Mouse (Mus musculus) liver, embryonic 14.5 days (tissue): ENCODE data around the gene Pex14. TPM values are rescaled to one million over a fixed set of nuclear protein-coding genes. Genes with fewer than 3 reads are reported as not detected.

Experiments
- ATAC-seq: fragments of 200-750 bp; cut with Nextera tagmentation; 2 replicates; pipeline ENCODE4 v1.8.0; 2017; ENCODE audit warnings: moderate number of reproducible peaks, mild to moderate bottlenecking, moderate library complexity; ENCODE audit not compliant: insufficient read depth
- DNase-seq, 3 experiments: peaks; one replicate each; pipeline ENCODE4 v3.0.0-alpha.2; 2012 to 2013; ENCODE audit warnings: low read depth in 3 of 3, low spot score in 3 of 3
- H3K27ac ChIP-seq: fragments of 300-500 bp; sonication (generic); 2 replicates; pipeline ENCODE4 v1.5.1; 2014; ENCODE audit warnings: moderate library complexity, mild to moderate bottlenecking, control low read depth, inconsistent platforms
- H3K27me3 ChIP-seq: fragments of 300-500 bp; sonication (generic); 2 replicates; pipeline ENCODE4 v1.6.1; 2014; ENCODE audit warnings: mild to moderate bottlenecking, low read length, moderate library complexity; ENCODE audit not compliant: control insufficient read depth, insufficient read depth
- H3K36me3 ChIP-seq: fragments of 300-500 bp; sonication (generic); replicated peaks from 2 replicates; pipeline ENCODE4 v1.6.1; 2014; ENCODE audit warnings: low read depth; ENCODE audit not compliant: control insufficient read depth, insufficient read depth
- H3K4me1 ChIP-seq, 2 experiments: fragments of 200-500 bp in 1 of 2; fragments of 300-500 bp in 1 of 2; sonication (generic) in 1 of 2; replicated peaks; 2 replicates each; pipeline ENCODE4 v1.6.1; 2012 to 2014; ENCODE audit warnings: antibody characterized with exemption in 1 of 2, inconsistent platforms in 1 of 2, low read length in 1 of 2; ENCODE audit not compliant: control insufficient read depth in 2 of 2, insufficient read depth in 2 of 2
- H3K4me2 ChIP-seq: fragments of 300-500 bp; sonication (generic); 2 replicates; pipeline ENCODE4 v1.6.1; 2014; ENCODE audit warnings: low read depth, mild to moderate bottlenecking, control low read depth, moderate library complexity
- H3K4me3 ChIP-seq, 2 experiments: fragments of 200-500 bp in 1 of 2; fragments of 300-500 bp in 1 of 2; sonication (generic) in 1 of 2; 2 replicates each; pipeline ENCODE4 v1.5.1; 2012 to 2014; ENCODE audit warnings: low read depth in 2 of 2, low read length in 2 of 2, mild to moderate bottlenecking in 2 of 2, control low read depth in 1 of 2, inconsistent platforms in 1 of 2, moderate library complexity in 1 of 2; ENCODE audit not compliant: insufficient read depth in 1 of 2
- H3K9ac ChIP-seq: fragments of 300-500 bp; sonication (generic); replicated peaks from 2 replicates; pipeline ENCODE4 v1.6.1; 2014; ENCODE audit warnings: mild to moderate bottlenecking, control low read depth, moderate library complexity
- H3K9me3 ChIP-seq: fragments of 300-500 bp; sonication (generic); 2 replicates; pipeline ENCODE4 v1.6.1; 2016; ENCODE audit warnings: low read length, mixed read lengths; ENCODE audit not compliant: control insufficient read depth
- CTCF ChIP-seq: IDR thresholded peaks from 2 replicates; pipeline ENCODE4 v1.5.1; 2016; ENCODE audit warnings: antibody characterized with exemption, low read depth, control low read depth
- EP300 ChIP-seq: IDR thresholded peaks from 2 replicates; pipeline ENCODE4 v1.6.1; 2016; ENCODE audit warnings: antibody characterized with exemption, low read depth
- WGBS: fragments of 180-500 bp; shearing (Covaris S2); extraction: QIAGEN DNeasy Blood & Tissue Kit; methylation state at CpG from one replicate; pipeline ENCODE4 v1.1.7; 2014; ENCODE audit not compliant: insufficient replicate concordance; 5-methylcytosine and 5-hydroxymethylcytosine counted together
- polyA plus RNA-seq, 2 experiments: library from polyadenylated mRNA; depleted of rRNA in 1 of 2; stranded (reverse) in 1 of 2; unstranded in 1 of 2; fragments of >200 nt; fragmentation: Nextera tagmentation in 1 of 2; extraction: Ambion mirVana in 1 of 2; gene quantifications; 2 replicates each; pipeline versions ENCODE4 v1.2.1 to v1.2.3; 2012 to 2014

Pex14 gene
- polyA plus RNA-seq, 2 experiments = 11.4 to 14.9 TPM

DNA sequence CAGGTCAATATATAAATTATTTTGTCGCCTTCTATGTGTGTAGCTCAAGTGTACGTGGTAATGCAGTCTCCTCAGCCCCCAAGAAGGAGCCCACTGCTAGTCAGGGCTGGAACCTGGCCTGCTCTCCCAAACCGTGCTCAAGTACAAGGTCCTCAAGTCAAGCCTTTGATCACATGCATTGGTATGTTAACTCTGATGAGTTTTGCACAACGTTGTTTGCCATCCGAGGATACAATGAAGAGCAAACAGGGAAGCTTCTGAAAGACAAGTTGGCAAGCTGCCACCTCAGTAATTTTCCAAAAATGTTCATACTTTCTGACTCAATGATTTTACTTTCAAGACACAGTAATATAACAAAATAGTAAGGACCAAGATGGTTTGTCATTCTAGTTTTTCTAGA lies 105.7 kb downstream of the Pex14 start:
- Histone ChIP-seq H3K27ac (no peak overlapping the region), H3K27me3 (no peaks in the 10 kb centered on the region), H3K9ac (no peak overlapping the region), H3K4me2 (no peak overlapping the region), H3K4me1 (peaks cover 0 to 2% of the 10 kb centered on the region in 2 experiments; a peak in 1 of 4 replicates), H3K36me3 (no peaks in the 10 kb centered on the region), H3K4me3 (no peak overlapping the region), H3K9me3 (no peaks in the 10 kb centered on the region)
- ATAC-seq (no peak), DNase-seq (no peak)
- WGBS = 68% methylated on average over 5 of the region's 5 CpGs
- TF ChIP-seq EP300 = no peak
- no peak for TF ChIP-seq CTCF

DNA sequence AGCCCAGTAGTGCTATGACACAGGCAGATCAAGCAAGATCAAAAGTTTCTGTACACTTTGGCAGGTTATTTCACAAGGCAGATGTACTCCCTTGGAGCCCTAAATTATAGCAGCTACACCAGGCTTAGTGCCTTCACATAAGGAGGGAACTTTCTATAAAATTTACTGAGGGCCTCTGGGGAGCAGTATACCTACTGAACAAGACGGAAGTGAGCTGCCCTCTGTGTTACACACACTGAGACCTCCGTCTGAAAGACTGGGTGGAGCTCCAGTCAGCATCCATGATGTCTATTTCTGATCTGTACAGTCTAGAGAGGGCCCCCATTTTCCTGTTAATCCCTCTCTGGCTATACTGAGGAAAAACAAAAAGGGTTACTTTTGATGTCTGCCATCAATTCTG lies 109.6 kb downstream of the Pex14 start:
- no peak overlapping the region for H3K4me2 ChIP-seq
- 53% methylated on average over 2 of the region's 2 CpGs for WGBS
- H3K9ac ChIP-seq = no peak overlapping the region
- H3K9me3 ChIP-seq = no peaks in the 10 kb centered on the region
- no peaks in the 10 kb centered on the region for H3K36me3 ChIP-seq
- H3K27me3 ChIP-seq = no peaks in the 10 kb centered on the region
- H3K4me1 ChIP-seq = 0 out of 4 replicates have a peak, but pooled peaks cover 0 to 2% of the 10 kb centered on the region in 2 experiments
- DNase-seq (no peak), ATAC-seq (no peak)
- no peak overlapping the region for H3K4me3 ChIP-seq
- TF ChIP-seq EP300 = no peak
- TF ChIP-seq CTCF = no peak
- no peak overlapping the region for H3K27ac ChIP-seq

DNA sequence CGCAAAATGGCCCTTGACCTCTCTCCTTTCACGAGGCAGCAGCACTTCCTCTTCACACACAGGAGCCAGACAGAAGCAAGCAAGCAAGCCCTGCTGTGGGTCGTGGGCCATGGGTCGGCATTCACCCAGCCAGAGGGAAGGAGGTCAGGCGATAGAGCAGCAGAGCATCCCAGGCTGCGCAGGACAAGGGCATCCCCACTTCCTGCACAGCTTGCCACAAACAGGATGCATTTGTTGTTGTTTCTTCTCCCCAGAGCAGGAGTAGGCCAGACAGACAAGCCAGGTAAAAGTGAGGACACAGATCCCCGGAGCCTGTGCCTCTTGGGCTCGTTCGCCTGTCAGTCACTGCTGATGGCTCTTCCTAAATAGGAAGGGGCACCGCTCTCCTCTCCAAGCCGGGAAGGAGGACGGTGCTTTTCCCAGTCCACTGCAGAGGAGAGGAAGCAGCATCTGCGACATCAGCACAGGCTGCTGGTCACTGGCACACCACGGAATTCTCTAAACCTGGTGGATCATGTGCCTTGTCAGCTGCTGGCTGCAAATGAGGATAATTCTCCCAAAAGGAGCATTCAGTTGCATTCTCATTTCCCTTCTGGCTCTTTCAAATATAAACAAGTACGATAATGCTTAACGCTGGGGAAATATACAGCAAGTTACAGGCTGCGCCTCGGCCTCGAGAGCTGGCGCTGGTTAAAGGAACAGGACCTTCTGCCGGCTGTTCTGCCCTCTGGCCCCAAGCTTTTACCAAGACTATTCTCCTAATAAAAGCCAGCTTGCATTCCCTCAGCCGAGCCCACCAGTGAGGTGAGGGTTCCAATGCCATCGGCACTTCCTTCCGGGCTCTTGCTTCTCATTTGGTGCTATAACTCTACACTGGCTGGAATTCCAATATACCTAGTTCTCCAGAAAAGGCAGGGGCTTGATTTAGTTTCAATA lies 113.9 kb downstream of the Pex14 start:
- ATAC-seq (no peak), DNase-seq (no peak)
- TF ChIP-seq EP300 = no peak
- no peak for TF ChIP-seq CTCF
- H3K9me3 ChIP-seq = no peaks in the 10 kb centered on the region
- no peak overlapping the region for H3K4me3 ChIP-seq
- no peak overlapping the region for H3K4me2 ChIP-seq
- no peak overlapping the region for H3K9ac ChIP-seq
- 70% methylated on average over 24 of the region's 24 CpGs for WGBS
- H3K27me3 ChIP-seq = no peaks in the 10 kb centered on the region
- no peaks in the 10 kb centered on the region; the same call in 1 of the 2 replicates for H3K36me3 ChIP-seq
- H3K4me1 ChIP-seq = no peaks in the 10 kb centered on the region
- no peak overlapping the region for H3K27ac ChIP-seq

DNA sequence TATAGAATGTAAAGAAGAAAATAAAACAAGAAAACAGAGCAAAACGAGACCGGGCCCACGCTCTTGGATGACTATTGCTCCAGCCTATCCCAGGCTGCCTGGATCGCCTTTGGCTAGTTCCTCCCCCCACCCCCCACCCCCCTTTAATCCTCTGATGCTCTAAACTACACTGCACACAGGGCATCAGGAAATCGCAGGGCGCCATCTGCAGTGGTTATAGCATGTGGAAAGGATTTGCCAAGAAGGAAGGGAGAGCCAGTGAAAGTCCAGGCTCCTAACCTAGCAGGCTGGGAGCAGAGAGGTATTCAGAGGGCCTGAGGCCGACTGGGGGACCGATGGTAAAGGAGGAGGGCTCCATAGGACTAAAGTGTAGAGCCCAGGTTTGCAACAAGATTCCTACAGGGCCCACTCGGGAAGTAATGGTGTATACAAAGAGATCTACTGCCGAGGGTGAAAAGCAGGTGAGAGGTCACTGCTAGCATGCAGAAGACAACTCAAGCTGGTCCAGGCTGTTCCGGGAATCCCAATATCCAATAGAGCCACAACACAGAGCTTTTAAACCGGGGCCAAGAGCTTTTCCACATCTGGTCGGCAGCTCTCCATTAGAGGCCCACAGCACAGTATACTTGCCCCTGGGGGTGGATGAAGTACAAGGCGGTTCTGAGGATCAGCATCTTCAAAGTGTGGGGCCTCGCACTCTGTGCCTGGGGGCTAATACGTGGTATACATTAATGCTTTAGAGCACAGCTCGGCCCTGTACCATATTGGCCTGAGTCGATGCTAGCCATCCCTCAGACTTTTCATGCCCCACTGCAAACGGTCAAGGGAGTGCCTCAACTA lies 114.8 kb downstream of the Pex14 start:
- 73% methylated on average over 19 of the region's 19 CpGs for WGBS
- Histone ChIP-seq H3K9ac (no peak overlapping the region), H3K4me3 (no peak overlapping the region), H3K27ac (no peak overlapping the region), H3K4me1 (no peaks in the 10 kb centered on the region), H3K36me3 (no peaks in the 10 kb centered on the region; the same call in 1 of the 2 replicates), H3K9me3 (no peaks in the 10 kb centered on the region), H3K27me3 (no peaks in the 10 kb centered on the region), H3K4me2 (no peak overlapping the region)
- DNase-seq (no peak), ATAC-seq (no peak)
- TF ChIP-seq CTCF = no peak
- no peak for TF ChIP-seq EP300

DNA sequence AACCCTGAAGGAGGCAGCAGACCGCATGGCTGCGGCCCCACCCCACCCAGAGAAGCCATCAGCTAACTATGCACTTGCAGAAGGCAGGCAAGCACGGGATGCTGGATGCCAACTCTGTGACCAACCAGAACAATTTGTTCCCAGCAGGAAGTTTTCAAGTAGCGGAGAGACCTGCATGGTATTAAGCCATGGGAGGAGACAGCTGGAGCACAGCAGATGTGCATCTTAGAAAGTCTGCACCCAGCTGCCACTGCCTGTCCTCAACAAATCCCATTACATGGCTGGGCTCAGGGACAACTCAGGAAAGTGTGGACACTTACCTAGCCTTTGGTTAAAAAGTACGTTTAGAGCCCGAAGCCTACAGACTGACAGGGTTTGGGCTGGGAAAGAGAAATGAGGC lies 117.4 kb downstream of the Pex14 start:
- Histone ChIP-seq H3K4me3 (no peak overlapping the region), H3K4me1 (0 out of 4 replicates have a peak, but pooled peaks cover 0 to 2% of the 10 kb centered on the region in 2 experiments), H3K36me3 (no peaks in the 10 kb centered on the region; the same call in 1 of the 2 replicates), H3K9me3 (no peaks in the 10 kb centered on the region), H3K4me2 (no peak overlapping the region), H3K9ac (no peak overlapping the region), H3K27me3 (no peaks in the 10 kb centered on the region), H3K27ac (no peak overlapping the region)
- ATAC-seq = no peak
- no peak for DNase-seq
- TF ChIP-seq CTCF = no peak
- TF ChIP-seq EP300 = no peak
- 73% methylated on average over 6 of the region's 6 CpGs for WGBS
